Mouse (Mus musculus) effector memory CD4-positive, alpha-beta T cell, adult 5 months (primary cell): ENCODE results near the gene Vmn1r56. TPM values are rescaled to one million over a fixed set of nuclear protein-coding genes. Genes with fewer than 3 reads are reported as not detected.

Experiments used
- polyA plus RNA-seq: library from polyadenylated mRNA; unstranded; fragments of 100-300 nt; shearing (Covaris generic); gene quantifications from one replicate; pipeline ENCODE4 v1.2.1, GENCODE M21; 2017

The Vmn1r56 gene
- polyA plus RNA-seq = not detected

GRCm38 (mm10) chr7:5196647-5197046 is at the start of gene Vmn1r56:
Gene Vmn1r56, minus strand, starts transcription at chr7:5196747.

GRCm38 (mm10) chr7:5218193-5218592 is 21.6 kb upstream of the Vmn1r56 start, which contains the start of gene Vmn1r57:
Gene Vmn1r57, plus strand, starts transcription at chr7:5218493.

GRCm38 (mm10) chr7:5149570-5149969 is 47.0 kb downstream of the Vmn1r56 start, which contains the start of gene Vmn1r55:
Gene Vmn1r55, minus strand, starts transcription at chr7:5149670.

Other genes starting within 250 kb of the Vmn1r56 start
- gene Sbk2, start 232.3 kb downstream of the Vmn1r56 start, polyA plus RNA-seq = 1.0 TPM
- not detected for gene Sbk3, start 225.6 kb downstream of the Vmn1r56 start, polyA plus RNA-seq
- 13.8 TPM for gene Zfp579, start 200.6 kb downstream of the Vmn1r56 start, polyA plus RNA-seq
- 15.8 TPM for gene Zfp524, start 182.3 kb downstream of the Vmn1r56 start, polyA plus RNA-seq
- 47.5 TPM for gene Fiz1, start 182.1 kb downstream of the Vmn1r56 start, polyA plus RNA-seq
- 7.6 TPM for gene Gm44973, start 181.3 kb downstream of the Vmn1r56 start, polyA plus RNA-seq
- 6.1 TPM for gene Zfp865, start 176.4 kb downstream of the Vmn1r56 start, polyA plus RNA-seq
- gene Ccdc106, start 176.2 kb downstream of the Vmn1r56 start, polyA plus RNA-seq = not detected
- not detected for gene 4632433K11Rik, start 162.6 kb downstream of the Vmn1r56 start, polyA plus RNA-seq
- 2.4 TPM for gene Zfp784, start 158.3 kb downstream of the Vmn1r56 start, polyA plus RNA-seq
- gene Zfp580, start 145.2 kb downstream of the Vmn1r56 start, polyA plus RNA-seq = 2.9 TPM
- gene U2af2, start 134.6 kb downstream of the Vmn1r56 start, polyA plus RNA-seq = 108 TPM
- gene Epn1, start 116.5 kb downstream of the Vmn1r56 start, polyA plus RNA-seq = 30.9 TPM
- not detected for gene Rfpl4, start 79.8 kb downstream of the Vmn1r56 start, polyA plus RNA-seq
- gene Rasl2-9, start 70.8 kb downstream of the Vmn1r56 start, polyA plus RNA-seq = not detected
- gene Vmn1r55, start 47.1 kb downstream of the Vmn1r56 start, polyA plus RNA-seq = 0.12 TPM
- gene Vmn1r57, start 21.7 kb upstream of the Vmn1r56 start, polyA plus RNA-seq = not detected
- gene Gm5065, start 153.8 kb upstream of the Vmn1r56 start, polyA plus RNA-seq = not detected
- 0.11 TPM for gene Nlrp2, start 154.3 kb upstream of the Vmn1r56 start, polyA plus RNA-seq
- gene Vmn1r58, start 216.6 kb upstream of the Vmn1r56 start, polyA plus RNA-seq = not detected